Mouse (Mus musculus): ENCODE measurements around the gene Cst11. TPM values are rescaled to one million over a fixed set of nuclear protein-coding genes. Genes with fewer than 3 reads are reported as not detected.

Gene Cst11
- polyA plus RNA-seq, 1 experiment from 2014 or later, result not detected

DNA sequence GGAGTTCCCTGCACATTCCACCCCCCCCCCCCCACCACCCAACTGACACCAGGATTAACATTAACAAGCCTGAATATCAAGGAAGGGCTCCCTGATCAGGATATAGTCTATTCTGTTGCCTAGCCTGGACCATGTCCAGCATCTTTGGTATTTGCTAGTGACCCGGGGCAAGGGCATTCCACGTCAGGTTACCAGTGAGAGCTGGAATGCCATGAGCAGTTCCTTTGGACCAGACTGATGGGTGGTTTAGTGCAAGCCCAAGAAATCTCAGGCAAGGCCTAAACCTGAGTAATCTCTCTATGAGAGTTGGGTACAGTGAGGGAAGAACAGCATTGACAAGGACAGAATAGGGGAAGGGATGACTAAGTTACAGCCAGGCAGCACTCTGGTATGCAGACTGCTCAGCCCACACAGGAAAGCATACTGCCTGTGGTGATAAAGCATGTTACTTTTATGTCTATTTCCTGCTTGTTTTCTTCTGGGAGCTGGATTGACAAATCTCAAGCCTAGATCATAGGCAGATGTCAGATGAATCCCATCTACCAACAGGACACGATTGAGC lies 27.4 kb downstream of the Cst11 start:
- Histone ChIP-seq H3K4me1 (replicated peaks) (no peaks in the 10 kb centered on the region), H3K27me3 (no peaks in the 10 kb centered on the region), H3K9me3 (replicated peaks) (no peaks in the 10 kb centered on the region), H3K4me2 (no peak overlapping the region), H3K36me3 (no peaks in the 10 kb centered on the region), H3K27ac (no peak overlapping the region), H3K4me3 (no peak overlapping the region), H3K9ac (no peak overlapping the region)
- no peak for ATAC-seq (replicated peaks; ENCODE audit: insufficient number of reproducible peaks, insufficient read depth, low FRiP score, low read depth)
- 51% methylated on average over 3 of the region's 3 CpGs for WGBS

DNA sequence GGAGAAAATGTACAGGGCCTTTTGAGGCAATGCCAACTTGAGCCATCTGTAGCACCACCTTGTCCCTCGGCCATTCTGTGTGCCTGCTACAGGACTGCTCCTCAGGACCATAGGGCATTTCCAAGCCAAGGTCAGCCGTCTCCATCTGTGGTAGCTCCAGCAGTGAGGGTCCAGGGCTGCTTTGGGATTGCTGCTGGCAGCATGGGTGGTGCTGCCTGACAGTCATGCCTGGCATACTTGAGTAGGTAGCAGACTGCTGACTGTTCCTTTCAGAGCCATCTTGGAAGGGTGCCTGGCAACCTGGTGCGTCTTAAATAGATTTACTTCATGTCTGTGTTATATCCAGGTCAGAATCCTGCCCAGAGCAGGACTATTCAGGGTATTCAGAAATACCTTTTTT lies 28.3 kb downstream of the Cst11 start:
- Histone ChIP-seq H3K9ac (no peak overlapping the region), H3K4me1 (replicated peaks) (no peaks in the 10 kb centered on the region), H3K4me3 (no peak overlapping the region), H3K4me2 (no peak overlapping the region), H3K36me3 (no peaks in the 10 kb centered on the region), H3K27ac (no peak overlapping the region), H3K9me3 (replicated peaks) (no peaks in the 10 kb centered on the region), H3K27me3 (no peaks in the 10 kb centered on the region)
- 65% methylated on average over 3 of the region's 3 CpGs for WGBS
- ATAC-seq (replicated peaks; ENCODE audit: insufficient number of reproducible peaks, insufficient read depth, low FRiP score, low read depth), result no peak

DNA sequence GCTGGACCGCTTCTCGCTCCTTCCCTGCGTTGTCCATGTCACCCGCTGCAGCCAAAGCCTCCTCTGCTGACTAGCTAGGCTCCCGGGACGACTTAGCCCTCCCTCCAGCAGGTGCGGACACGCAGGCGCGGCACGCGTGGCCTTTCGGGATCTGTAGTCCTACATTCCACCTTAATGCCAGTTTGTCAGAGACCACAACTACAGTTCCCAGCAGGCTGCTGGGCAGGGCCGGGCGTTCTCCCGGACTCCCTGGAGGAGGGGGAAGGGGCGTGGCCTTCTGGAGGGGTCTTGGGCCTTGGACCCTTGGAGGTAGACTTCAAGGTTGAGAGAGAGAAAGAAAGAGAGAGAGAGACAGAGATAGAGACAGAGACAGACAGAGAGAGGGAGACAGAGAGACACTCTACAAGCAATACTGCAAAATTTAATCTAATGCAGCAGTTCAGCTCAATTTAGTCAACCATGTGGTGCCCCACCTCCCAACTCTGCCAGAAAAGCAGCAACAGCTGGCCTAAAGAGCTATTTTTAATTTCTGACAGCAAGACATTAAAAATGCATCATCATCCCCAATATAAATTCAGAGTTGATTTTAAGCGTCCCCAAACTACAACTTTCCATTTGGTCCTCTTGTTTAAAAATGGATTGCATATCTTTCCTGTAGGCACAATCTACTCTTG lies 38.8 kb downstream of the Cst11 start, which contains the start of gene Napb:
TSS of gene Napb (minus strand) at position 141 of the 674 bp plus-strand sequence.
- 4% methylated on average over 18 of the region's 18 CpGs for WGBS
- Histone ChIP-seq H3K27ac (peak within 1 kb of the TSS; percentile 48), H3K9ac (peak within 1 kb of the TSS; percentile 82), H3K27me3 (no peaks in the 10 kb centered on the region), H3K4me2 (peak within 1 kb of the TSS; percentile 93), H3K4me3 (peak within 1 kb of the TSS; percentile 81), H3K9me3 (replicated peaks) (no peaks in the 10 kb centered on the region), H3K4me1 (replicated peaks) (peaks cover 9% of the 10 kb centered on the region), H3K36me3 (no peaks in the 10 kb centered on the region)
- peak; percentile 99 for ATAC-seq (replicated peaks; ENCODE audit: insufficient number of reproducible peaks, insufficient read depth, low FRiP score, low read depth)

DNA sequence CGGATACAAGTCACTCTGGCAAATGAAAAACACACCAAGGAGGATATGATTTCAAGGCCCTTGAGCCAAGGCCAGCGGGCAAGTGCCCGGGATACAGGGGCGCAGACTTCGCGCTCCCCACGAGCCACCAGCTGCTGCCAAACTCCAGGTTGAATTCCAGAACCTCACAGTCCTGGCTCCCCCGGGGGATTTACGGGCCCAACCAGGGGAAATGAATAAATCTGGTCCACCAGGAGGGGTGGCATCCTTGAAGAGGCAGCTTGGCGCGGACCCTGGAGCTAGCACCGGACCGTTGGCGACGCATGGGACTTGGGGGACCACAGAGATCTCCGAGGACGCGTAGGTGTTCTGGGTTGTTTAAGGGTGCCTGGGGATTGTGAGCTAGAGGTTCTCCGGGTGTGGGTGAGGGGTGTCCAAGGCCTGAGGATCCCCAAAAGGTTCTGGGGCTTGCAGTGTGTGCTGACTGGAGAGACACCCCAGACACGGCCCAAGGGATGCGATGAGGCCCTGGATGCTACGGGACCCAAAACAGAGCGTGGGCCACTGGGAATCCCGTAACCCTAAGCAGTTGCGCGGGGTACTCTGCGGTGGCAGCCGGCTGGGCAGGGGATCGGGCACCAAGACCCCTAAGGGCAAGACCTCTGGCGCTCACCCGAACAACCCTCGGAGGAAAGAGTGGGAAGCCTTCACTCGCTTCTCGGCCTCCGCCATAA lies 39.5 kb downstream of the Cst11 start:
- Histone ChIP-seq H3K4me1 (replicated peaks) (peaks cover 9% of the 10 kb centered on the region), H3K27me3 (no peaks in the 10 kb centered on the region), H3K4me3 (peak overlapping the region; percentile 81), H3K36me3 (no peaks in the 10 kb centered on the region), H3K4me2 (peak overlapping the region; percentile 93), H3K9me3 (replicated peaks) (no peaks in the 10 kb centered on the region), H3K27ac (peak overlapping the region; percentile 48), H3K9ac (peak overlapping the region; percentile 82)
- 1% methylated on average over 35 of the region's 35 CpGs for WGBS
- ATAC-seq (replicated peaks; ENCODE audit: insufficient number of reproducible peaks, insufficient read depth, low FRiP score, low read depth), result peak; percentile 60

DNA sequence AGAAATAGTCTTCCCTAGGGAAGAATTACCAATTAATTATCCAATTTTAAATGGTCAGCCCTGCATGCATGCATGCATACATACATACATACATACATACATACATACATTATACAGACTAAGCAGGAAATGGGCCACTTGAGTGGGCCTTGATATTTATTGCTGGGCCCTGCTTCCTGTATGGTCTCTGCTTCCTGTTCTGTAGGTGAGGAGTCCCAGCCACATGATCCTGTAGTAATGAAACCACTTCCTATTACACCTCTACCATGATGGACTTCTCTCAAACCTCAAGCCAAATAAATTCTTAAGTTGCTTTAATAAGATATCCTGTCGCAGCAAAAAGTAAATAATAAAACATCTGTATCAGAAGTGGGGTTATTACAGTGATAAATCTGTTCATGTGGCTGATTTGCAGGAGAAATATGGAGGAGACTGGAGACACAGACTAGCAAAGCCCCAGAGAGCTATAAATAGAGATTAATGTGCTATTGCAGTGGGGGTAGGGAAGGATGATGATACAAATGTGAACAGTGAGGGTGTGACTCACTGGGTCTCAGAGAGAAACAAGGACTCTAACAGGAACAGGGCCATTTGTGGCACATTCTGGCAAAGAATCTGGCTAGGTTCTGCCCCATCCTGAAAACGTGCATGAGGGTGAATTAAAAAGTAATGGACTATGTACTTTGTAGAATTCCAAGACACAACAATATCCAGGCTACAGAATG lies 51.9 kb downstream of the Cst11 start:
- no peaks in the 10 kb centered on the region for H3K9me3 ChIP-seq (replicated peaks)
- no peaks in the 10 kb centered on the region for H3K36me3 ChIP-seq
- H3K4me1 ChIP-seq (replicated peaks), result peaks cover 14% of the 10 kb centered on the region; the same call in 1 of the 2 replicates
- H3K4me3 ChIP-seq, result no peak overlapping the region
- ATAC-seq (replicated peaks; ENCODE audit: insufficient number of reproducible peaks, insufficient read depth, low FRiP score, low read depth), result 0 out of 2 replicates have a peak, but pooled peaks have one; percentile 48
- no peaks in the 10 kb centered on the region for H3K27me3 ChIP-seq
- H3K27ac ChIP-seq, result no peak overlapping the region
- H3K9ac ChIP-seq, result no peak overlapping the region
- H3K4me2 ChIP-seq, result no peak overlapping the region
- 66% methylated on average over 2 of the region's 2 CpGs for WGBS

Other genes with a start within 250 kb of the Cst11 start
- gene Nxt1, start 98.9 kb downstream of the Cst11 start, polyA plus RNA-seq (2015; fragmentation: Nextera tagmentation; extraction: Ambion mirVana), result 41.0 and 50.5 TPM in 2 replicates
- 14.3 and 15.1 TPM in 2 replicates for gene Gzf1, start 90.5 kb downstream of the Cst11 start, polyA plus RNA-seq (2015; fragmentation: Nextera tagmentation; extraction: Ambion mirVana)
- gene Napb, start 39.0 kb downstream of the Cst11 start, polyA plus RNA-seq (2015; fragmentation: Nextera tagmentation; extraction: Ambion mirVana), result 2.5 and 3.3 TPM in 2 replicates
- not detected in 2 replicates for gene Cstl1, start 21.1 kb downstream of the Cst11 start, polyA plus RNA-seq (2015; fragmentation: Nextera tagmentation; extraction: Ambion mirVana)
- not detected in 2 replicates for gene 8030411F24Rik, start 10.5 kb upstream of the Cst11 start, polyA plus RNA-seq (2015; fragmentation: Nextera tagmentation; extraction: Ambion mirVana)
- not detected in 2 replicates for gene Cst12, start 17.9 kb upstream of the Cst11 start, polyA plus RNA-seq (2015; fragmentation: Nextera tagmentation; extraction: Ambion mirVana)
- not detected in 2 replicates for gene Cst8, start 27.3 kb upstream of the Cst11 start, polyA plus RNA-seq (2015; fragmentation: Nextera tagmentation; extraction: Ambion mirVana)
- not detected in 2 replicates for gene Cst13, start 48.6 kb upstream of the Cst11 start, polyA plus RNA-seq (2015; fragmentation: Nextera tagmentation; extraction: Ambion mirVana)
- gene Cst9, start 63.6 kb upstream of the Cst11 start, polyA plus RNA-seq (2015; fragmentation: Nextera tagmentation; extraction: Ambion mirVana), result 2.9 and 5.3 TPM in 2 replicates
- 0.49 and 0.53 TPM in 2 replicates for gene 9230104L09Rik, start 93.5 kb upstream of the Cst11 start, polyA plus RNA-seq (2015; fragmentation: Nextera tagmentation; extraction: Ambion mirVana)
- 654 and 710 TPM in 2 replicates for gene Cst3, start 104.2 kb upstream of the Cst11 start, polyA plus RNA-seq (2015; fragmentation: Nextera tagmentation; extraction: Ambion mirVana)
- not detected in 2 replicates for gene Gm1330, start 231.8 kb upstream of the Cst11 start, polyA plus RNA-seq (2015; fragmentation: Nextera tagmentation; extraction: Ambion mirVana)
- not detected in 2 replicates for gene Gm10750, start 245.7 kb upstream of the Cst11 start, polyA plus RNA-seq (2015; fragmentation: Nextera tagmentation; extraction: Ambion mirVana)